Mouse (Mus musculus) liver, embryonic 14.5 days (tissue): ENCODE measurements around the gene Asphd2. TPM values are rescaled to one million over a fixed set of nuclear protein-coding genes. Genes with fewer than 3 reads are reported as not detected.

Experiments used
- ATAC-seq: fragments of 200-750 bp; cut with Nextera tagmentation; 2 replicates; pipeline ENCODE4 v1.8.0; 2017; ENCODE audit warnings: moderate number of reproducible peaks, mild to moderate bottlenecking, moderate library complexity; ENCODE audit not compliant: insufficient read depth
- DNase-seq, 3 experiments: peaks; one replicate each; pipeline ENCODE4 v3.0.0-alpha.2; 2012 to 2013; ENCODE audit warnings: low read depth in 3 of 3, low spot score in 3 of 3
- H3K27ac ChIP-seq: fragments of 300-500 bp; sonication (generic); 2 replicates; pipeline ENCODE4 v1.5.1; 2014; ENCODE audit warnings: moderate library complexity, mild to moderate bottlenecking, control low read depth, inconsistent platforms
- H3K27me3 ChIP-seq: fragments of 300-500 bp; sonication (generic); 2 replicates; pipeline ENCODE4 v1.6.1; 2014; ENCODE audit warnings: mild to moderate bottlenecking, low read length, moderate library complexity; ENCODE audit not compliant: control insufficient read depth, insufficient read depth
- H3K36me3 ChIP-seq: fragments of 300-500 bp; sonication (generic); replicated peaks from 2 replicates; pipeline ENCODE4 v1.6.1; 2014; ENCODE audit warnings: low read depth; ENCODE audit not compliant: control insufficient read depth, insufficient read depth
- H3K4me1 ChIP-seq, 2 experiments: fragments of 200-500 bp in 1 of 2; fragments of 300-500 bp in 1 of 2; sonication (generic) in 1 of 2; replicated peaks; 2 replicates each; pipeline ENCODE4 v1.6.1; 2012 to 2014; ENCODE audit warnings: antibody characterized with exemption in 1 of 2, inconsistent platforms in 1 of 2, low read length in 1 of 2; ENCODE audit not compliant: control insufficient read depth in 2 of 2, insufficient read depth in 2 of 2
- H3K4me2 ChIP-seq: fragments of 300-500 bp; sonication (generic); 2 replicates; pipeline ENCODE4 v1.6.1; 2014; ENCODE audit warnings: low read depth, mild to moderate bottlenecking, control low read depth, moderate library complexity
- H3K4me3 ChIP-seq, 2 experiments: fragments of 200-500 bp in 1 of 2; fragments of 300-500 bp in 1 of 2; sonication (generic) in 1 of 2; 2 replicates each; pipeline ENCODE4 v1.5.1; 2012 to 2014; ENCODE audit warnings: low read depth in 2 of 2, low read length in 2 of 2, mild to moderate bottlenecking in 2 of 2, control low read depth in 1 of 2, inconsistent platforms in 1 of 2, moderate library complexity in 1 of 2; ENCODE audit not compliant: insufficient read depth in 1 of 2
- H3K9ac ChIP-seq: fragments of 300-500 bp; sonication (generic); replicated peaks from 2 replicates; pipeline ENCODE4 v1.6.1; 2014; ENCODE audit warnings: mild to moderate bottlenecking, control low read depth, moderate library complexity
- H3K9me3 ChIP-seq: fragments of 300-500 bp; sonication (generic); 2 replicates; pipeline ENCODE4 v1.6.1; 2016; ENCODE audit warnings: low read length, mixed read lengths; ENCODE audit not compliant: control insufficient read depth
- CTCF ChIP-seq: IDR thresholded peaks from 2 replicates; pipeline ENCODE4 v1.5.1; 2016; ENCODE audit warnings: antibody characterized with exemption, low read depth, control low read depth
- EP300 ChIP-seq: IDR thresholded peaks from 2 replicates; pipeline ENCODE4 v1.6.1; 2016; ENCODE audit warnings: antibody characterized with exemption, low read depth
- WGBS: fragments of 180-500 bp; shearing (Covaris S2); extraction: QIAGEN DNeasy Blood & Tissue Kit; methylation state at CpG from one replicate; pipeline ENCODE4 v1.1.7; 2014; ENCODE audit not compliant: insufficient replicate concordance; 5-methylcytosine and 5-hydroxymethylcytosine counted together
- polyA plus RNA-seq, 2 experiments: library from polyadenylated mRNA; depleted of rRNA in 1 of 2; stranded (reverse) in 1 of 2; unstranded in 1 of 2; fragments of >200 nt; fragmentation: Nextera tagmentation in 1 of 2; extraction: Ambion mirVana in 1 of 2; gene quantifications; 2 replicates each; pipeline versions ENCODE4 v1.2.1 to v1.2.3; 2012 to 2014

The Asphd2 gene
- polyA plus RNA-seq, 2 experiments = 0.10 to 0.20 TPM

DNA sequence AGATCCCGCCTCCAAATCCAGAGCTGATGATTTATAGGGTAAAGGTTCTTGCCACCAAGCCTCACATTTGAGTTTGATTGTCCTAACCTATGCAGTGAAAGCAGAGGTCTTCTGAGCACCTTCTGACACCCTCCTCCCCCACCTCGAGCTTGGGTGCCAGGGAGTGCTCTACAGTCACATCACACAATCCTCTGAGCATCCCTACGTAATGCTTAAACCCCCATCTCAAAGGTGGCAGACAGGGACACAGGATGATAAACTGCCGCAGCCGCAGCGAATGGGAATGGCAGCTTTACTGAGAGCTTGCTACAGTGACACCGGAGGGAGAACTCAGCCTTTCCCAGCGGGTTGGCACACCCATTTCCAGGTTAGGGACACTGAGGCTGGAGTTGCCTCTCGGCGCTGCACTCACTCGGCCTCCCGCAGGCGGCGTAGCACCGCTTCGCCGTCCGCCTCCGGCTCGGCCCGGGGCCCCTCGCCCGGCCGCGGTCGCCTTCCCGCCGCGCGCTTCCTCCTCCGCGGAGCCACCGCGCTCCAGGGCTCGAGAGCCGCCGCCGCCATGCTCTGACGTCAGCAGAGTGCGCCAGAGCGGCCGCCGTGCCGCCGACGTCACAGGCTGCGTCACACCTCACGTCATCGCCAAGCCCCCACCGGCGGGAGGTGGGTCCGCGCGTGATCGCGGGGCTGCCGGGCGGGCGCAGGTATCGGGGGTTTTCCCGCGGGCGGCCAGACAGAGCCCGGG, 52.0 kb downstream of the Asphd2 start, which contains the start of the genes Srrd and Hps4:
TSS of gene Srrd (minus strand) at position 578 of the 742 bp plus-strand sequence.
TSS of gene Hps4 (plus strand) at position 621 of the 742 bp plus-strand sequence.
- DNase-seq = peak in 2 of 3 experiments; percentile 61 to 71
- peak; percentile 78 for ATAC-seq
- H3K27ac ChIP-seq = peak within 1 kb of the TSS; percentile 54
- TF ChIP-seq CTCF = no peak
- TF ChIP-seq EP300 = no peak
- H3K9me3 ChIP-seq = no peaks in the 10 kb centered on the region
- peak within 1 kb of the TSS; percentile 87 for H3K4me2 ChIP-seq
- H3K36me3 ChIP-seq = peaks cover 11% of the 10 kb centered on the region
- 1% methylated on average over 64 of the region's 64 CpGs for WGBS
- H3K4me1 ChIP-seq = peaks cover 5 to 28% of the 10 kb centered on the region in 2 experiments
- H3K9ac ChIP-seq = peak within 1 kb of the TSS; percentile 85
- peak within 1 kb of the TSS; percentile 97 to 98 for H3K4me3 ChIP-seq
- H3K27me3 ChIP-seq = no peaks in the 10 kb centered on the region

- no peak overlapping the region for H3K27ac ChIP-seq
- no peak overlapping the region for H3K4me3 ChIP-seq
- H3K4me1 ChIP-seq = peaks cover 5 to 14% of the 10 kb centered on the region in 2 experiments
- no peak for DNase-seq
- no peak for ATAC-seq
- H3K4me2 ChIP-seq = no peak overlapping the region
- H3K9ac ChIP-seq = no peak overlapping the region
- H3K36me3 ChIP-seq = peaks cover 44% of the 10 kb centered on the region
- WGBS = 63% methylated on average over 7 of the region's 7 CpGs
- no peaks in the 10 kb centered on the region for H3K27me3 ChIP-seq
- H3K9me3 ChIP-seq = no peaks in the 10 kb centered on the region
- TF ChIP-seq EP300 (no peak), CTCF (no peak)
These were observed 55.5 kb downstream of the Asphd2 start for GRCm38 (mm10) chr5:112339215-112339614.

- H3K4me3 ChIP-seq = no peak overlapping the region
- WGBS = 88% methylated on average over 22 of the region's 22 CpGs
- no peak overlapping the region for H3K9ac ChIP-seq
- H3K4me1 ChIP-seq = peaks cover 1 to 4% of the 10 kb centered on the region in 2 experiments; a peak in 3 of 4 replicates
- no peak overlapping the region for H3K27ac ChIP-seq
- TF ChIP-seq EP300 = no peak
- TF ChIP-seq CTCF = no peak
- H3K27me3 ChIP-seq = no peaks in the 10 kb centered on the region
- DNase-seq (no peak), ATAC-seq (no peak)
- no peaks in the 10 kb centered on the region for H3K9me3 ChIP-seq
- H3K4me2 ChIP-seq = no peak overlapping the region
- H3K36me3 ChIP-seq = peaks cover 59% of the 10 kb centered on the region
These were observed 57.7 kb downstream of the Asphd2 start for GRCm38 (mm10) chr5:112337004-112337403.

DNA sequence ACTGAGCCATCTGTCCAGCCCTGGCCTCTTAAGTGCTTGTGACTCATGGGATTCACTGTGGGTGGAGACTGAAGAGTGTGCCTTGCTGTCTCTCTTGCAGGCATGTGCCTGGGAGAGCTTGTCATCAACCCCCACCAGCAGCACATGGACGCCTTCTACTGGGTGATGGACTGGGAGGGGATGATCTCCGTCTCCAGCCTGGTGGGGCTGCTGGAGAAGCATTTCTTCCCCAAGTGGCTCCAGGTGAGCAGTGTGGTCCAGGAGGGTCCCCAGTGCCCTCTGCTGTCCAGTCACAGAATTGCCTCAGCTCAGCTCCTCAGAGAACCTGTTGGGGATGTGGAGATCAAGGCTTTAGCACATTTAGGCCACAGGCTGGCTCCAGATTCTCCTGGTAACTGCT, 59.2 kb downstream of the Asphd2 start:
- Histone ChIP-seq H3K9ac (no peak overlapping the region), H3K4me1 (no peaks in the 10 kb centered on the region), H3K4me2 (no peak overlapping the region), H3K36me3 (peaks cover 68% of the 10 kb centered on the region), H3K27me3 (no peaks in the 10 kb centered on the region), H3K9me3 (no peaks in the 10 kb centered on the region), H3K4me3 (no peak overlapping the region), H3K27ac (no peak overlapping the region)
- whole genome bisulfite sequencing = 28% methylated on average over 2 of the region's 2 CpGs
- DNase-seq = no peak
- TF ChIP-seq EP300 = no peak
- peak; percentile 83 for TF ChIP-seq CTCF
- peak; percentile 30; the same call in 1 of the 2 replicates for ATAC-seq

Other genes with a start within 250 kb of the Asphd2 start
- gene Cryba4, start 142.3 kb downstream of the Asphd2 start, polyA plus RNA-seq (2012; rRNA removed) = 0.39 and 0.63 TPM in 2 replicates
- 0.59 and 0.95 TPM in 2 replicates for gene Cryba4, start 142.3 kb downstream of the Asphd2 start, polyA plus RNA-seq (2014; fragmentation: Nextera tagmentation; extraction: Ambion mirVana)
- gene Crybb1, start 139.1 kb downstream of the Asphd2 start, polyA plus RNA-seq (2012; rRNA removed) = not detected in 2 replicates
- 0.24 TPM in 1 of 2 replicates, not detected in the other for gene Crybb1, start 139.1 kb downstream of the Asphd2 start, polyA plus RNA-seq (2014; fragmentation: Nextera tagmentation; extraction: Ambion mirVana)
- gene Tpst2, start 118.2 kb downstream of the Asphd2 start, polyA plus RNA-seq (2012; rRNA removed) = 16.2 and 17.2 TPM in 2 replicates
- 30.7 and 30.9 TPM in 2 replicates for gene Tpst2, start 118.2 kb downstream of the Asphd2 start, polyA plus RNA-seq (2014; fragmentation: Nextera tagmentation; extraction: Ambion mirVana)
- gene Tfip11, start 68.5 kb downstream of the Asphd2 start, polyA plus RNA-seq (2012; rRNA removed) = 10.7 and 11.6 TPM in 2 replicates
- gene Tfip11, start 68.5 kb downstream of the Asphd2 start, polyA plus RNA-seq (2014; fragmentation: Nextera tagmentation; extraction: Ambion mirVana) = 8.0 and 9.2 TPM in 2 replicates
- 15.7 and 16.0 TPM in 2 replicates for gene Srrd, start 51.8 kb downstream of the Asphd2 start, polyA plus RNA-seq (2012; rRNA removed)
- gene Srrd, start 51.8 kb downstream of the Asphd2 start, polyA plus RNA-seq (2014; fragmentation: Nextera tagmentation; extraction: Ambion mirVana) = 13.3 and 15.3 TPM in 2 replicates
- gene Hps4, start 51.8 kb downstream of the Asphd2 start, polyA plus RNA-seq (2012; rRNA removed) = 10.1 and 10.6 TPM in 2 replicates
- gene Hps4, start 51.8 kb downstream of the Asphd2 start, polyA plus RNA-seq (2014; fragmentation: Nextera tagmentation; extraction: Ambion mirVana) = 7.5 and 9.0 TPM in 2 replicates
- gene Gm6583, start 38.8 kb downstream of the Asphd2 start, polyA plus RNA-seq (2012; rRNA removed) = 0.03 and 0.09 TPM in 2 replicates
- gene Gm6583, start 38.8 kb downstream of the Asphd2 start, polyA plus RNA-seq (2014; fragmentation: Nextera tagmentation; extraction: Ambion mirVana) = 0.08 TPM in 1 of 2 replicates, not detected in the other
- gene Gm6588, start 54.6 kb upstream of the Asphd2 start, polyA plus RNA-seq (2012; rRNA removed) = not detected in 2 replicates
- not detected in 2 replicates for gene Gm6588, start 54.6 kb upstream of the Asphd2 start, polyA plus RNA-seq (2014; fragmentation: Nextera tagmentation; extraction: Ambion mirVana)
- 0.03 and 0.09 TPM in 2 replicates for gene Sez6l, start 182.3 kb upstream of the Asphd2 start, polyA plus RNA-seq (2012; rRNA removed)
- not detected in 2 replicates for gene Sez6l, start 182.3 kb upstream of the Asphd2 start, polyA plus RNA-seq (2014; fragmentation: Nextera tagmentation; extraction: Ambion mirVana)